Mouse (Mus musculus) G1E (cell line): Measurements from ENCODE around the gene Zfp68.

Source experiments
- CTCF ChIP-seq: IDR thresholded peaks from 2 replicates; pipeline ENCODE4 v1.5.1; 2012; ENCODE audit warnings: low read depth, low read length, inconsistent platforms, mixed read lengths
- GATA1 ChIP-seq: IDR thresholded peaks from 2 replicates; pipeline ENCODE4 v1.6.1; 2012; ENCODE audit warnings: borderline replicate concordance, low read length, inconsistent platforms, mixed read lengths
- GATA2 ChIP-seq: IDR thresholded peaks from 2 replicates; pipeline ENCODE4 v1.6.1; 2012; ENCODE audit warnings: low read depth, low read length, inconsistent platforms, borderline replicate concordance
- POLR2AphosphoS5 ChIP-seq: IDR thresholded peaks from 2 replicates; pipeline ENCODE4 v1.6.1; 2012; ENCODE audit warnings: low read depth, low read length, inconsistent platforms; ENCODE audit not compliant: insufficient replicate concordance
- TAL1 ChIP-seq: conservative IDR thresholded peaks from 2 replicates; pipeline ENCODE4 v1.6.1; 2012; ENCODE audit warnings: low read depth, low read length, inconsistent platforms, mixed read lengths

GRCm38 (mm10) chr5:138623478-138623875 lies 3.9 kb upstream of the Zfp68 start:
- TF ChIP-seq CTCF = no peak
- no peak for TF ChIP-seq TAL1
- no peak for TF ChIP-seq GATA1
- no peak for TF ChIP-seq GATA2
- TF ChIP-seq POLR2AphosphoS5 = no peak
